Mouse (Mus musculus): ENCODE measurements around the gene Srsf9.
"Not testable (repeated sequence)": the region's sequence is repeated elsewhere in the genome, so short reads cannot be mapped to it uniquely, and the experiment has no call there.

The Srsf9 gene

DNA sequence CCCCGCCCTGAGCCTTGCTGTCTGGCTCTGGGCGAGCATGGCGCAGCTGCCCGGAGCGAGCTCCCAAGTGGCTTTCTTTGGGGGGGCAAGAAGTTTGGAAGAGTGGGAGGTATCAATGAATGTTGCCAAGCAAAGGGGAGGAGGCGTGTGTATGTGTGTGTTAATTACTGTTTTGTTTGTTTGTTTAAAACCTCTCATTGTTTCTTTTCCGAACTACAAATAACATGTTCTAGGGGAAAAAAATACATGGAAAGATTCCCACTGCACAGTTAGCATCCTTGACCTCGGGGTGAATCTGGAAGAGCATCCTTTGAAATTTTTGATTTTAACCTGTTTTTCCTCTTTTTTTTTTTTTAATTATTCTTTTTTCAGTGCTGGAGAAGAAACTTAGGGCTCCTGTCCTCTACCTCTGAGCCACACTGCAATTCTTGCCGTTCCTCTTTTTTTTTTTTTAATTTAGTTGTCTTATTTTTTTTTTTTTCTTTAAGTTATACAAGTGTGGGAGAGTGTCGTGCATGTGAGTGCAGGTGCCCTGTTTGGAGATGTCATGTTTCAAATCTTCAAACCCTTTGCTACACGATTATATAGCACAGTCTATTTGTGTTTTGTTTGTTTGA is 47.3 kb downstream of the Srsf9 start:
- DNase-seq, result no peak

DNA sequence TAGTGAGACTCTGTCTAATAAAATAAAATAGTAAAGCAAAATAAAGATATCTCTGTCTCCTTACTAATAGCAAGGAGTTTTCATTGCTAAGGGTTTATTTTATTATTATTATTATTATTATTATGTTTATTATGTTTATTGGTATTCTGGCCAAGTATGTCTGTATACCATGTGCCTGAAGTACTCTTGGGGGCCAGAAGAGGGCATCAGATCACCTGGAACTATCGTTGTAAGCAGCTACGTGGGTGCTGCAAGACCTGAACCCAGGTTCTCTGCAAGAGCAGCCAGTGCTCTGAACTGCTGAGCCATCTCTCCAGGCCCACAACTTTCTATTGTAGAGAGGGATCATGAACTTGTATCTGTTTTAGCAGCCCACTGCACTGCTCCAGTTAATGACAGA is 48.5 kb downstream of the Srsf9 start:
- DNase-seq, result no peak

DNA sequence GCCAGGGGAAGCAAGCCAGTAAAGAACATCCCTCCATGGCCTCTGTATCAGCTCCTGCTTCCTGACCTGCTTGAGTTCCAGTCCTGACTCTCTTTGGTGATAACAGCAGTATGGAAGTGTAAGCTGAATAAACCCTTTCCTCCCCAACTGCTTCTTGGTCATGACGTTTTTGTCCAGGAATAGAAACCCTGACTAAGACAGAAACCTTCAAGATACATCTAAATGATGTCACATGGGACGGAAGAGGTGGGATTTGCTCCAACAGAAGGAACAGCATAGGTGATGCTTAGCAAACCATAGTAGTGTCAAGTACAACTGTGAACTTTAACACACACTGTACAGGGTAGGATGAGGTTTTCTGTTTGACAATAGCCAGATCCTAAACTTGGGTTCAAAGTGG is 51.9 kb downstream of the Srsf9 start:
- DNase-seq, result not testable (repeated sequence)
